15 mouse cellular contexts compared by ENCODE assay signal in the genomic region with DNA sequence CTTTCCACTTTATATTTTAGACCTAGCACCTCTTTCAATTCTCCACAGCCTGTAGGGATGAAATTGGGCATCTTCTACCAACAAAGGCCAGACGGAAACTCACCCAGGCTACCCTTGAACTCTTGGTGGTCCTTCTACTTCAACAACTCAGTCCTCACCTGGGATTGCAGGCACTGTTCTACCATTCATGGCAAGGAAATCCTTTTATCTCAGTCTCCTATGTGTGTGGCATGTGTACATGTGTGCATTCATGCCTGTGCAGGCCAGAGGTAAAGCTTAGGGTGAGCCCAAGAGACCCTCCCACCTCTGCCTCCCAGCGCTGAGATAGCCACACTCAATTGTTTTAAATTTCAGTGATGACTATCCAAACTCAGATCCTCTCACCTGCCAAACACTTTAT. TPM values are rescaled to one million over a fixed set of nuclear protein-coding genes. Genes with fewer than 3 reads are reported as not detected.
DNase-seq lines count a peak whose midpoint lies in the region; ATAC-seq and TF ChIP-seq lines count a peak whose summit lies in the region.
"Had no signal": no experiment of that assay in that cellular context is flagged by ENCODE, and none has a peak within 500 bp of the region (broad histone marks: within the 10 kb centered on the region; RNA-seq: fewer than 3 reads in every experiment).

No protein-coding gene starts in this region.

- no peak for TF ChIP-seq CTCF in forebrain, postnatal 0 days (IDR thresholded peaks at IDR 0.05; ENCODE audit: low read depth)

- H3K4me1 ChIP-seq in hindbrain, embryonic 11.5 days (replicated peaks; ENCODE audit: control insufficient read depth, insufficient read depth, low read length), result peaks cover 11% of the 10 kb centered on the region; the same call in 1 of the 2 replicates
- H3K4me1 ChIP-seq in hindbrain, embryonic 10.5 days (replicated peaks), result peaks cover 44% of the 10 kb centered on the region
- H3K4me1 ChIP-seq in forebrain, postnatal 0 days (ENCODE audit: insufficient read depth), result peaks cover 32% of the 10 kb centered on the region
- H3K4me1 ChIP-seq in midbrain, embryonic 11.5 days (ENCODE audit: control insufficient read depth, insufficient read depth, low read length), result peaks cover 28% of the 10 kb centered on the region
- peaks cover 41% of the 10 kb centered on the region for H3K4me1 ChIP-seq in neural tube, embryonic 14.5 days (ENCODE audit: control insufficient read depth, insufficient read depth, low read length)
- no peaks in the 10 kb centered on the region; the same call in 1 of the 2 replicates for H3K4me1 ChIP-seq in liver, embryonic 11.5 days (replicated peaks; ENCODE audit: control insufficient read depth, insufficient read depth, low read length)

- H3K9me3 ChIP-seq in hindbrain, embryonic 11.5 days (ENCODE audit: control insufficient read depth, low read length), result no peaks in the 10 kb centered on the region
- no peaks in the 10 kb centered on the region for H3K9me3 ChIP-seq in hindbrain, embryonic 10.5 days
- no peaks in the 10 kb centered on the region for H3K9me3 ChIP-seq in forebrain, postnatal 0 days (ENCODE audit: low read length)
- H3K9me3 ChIP-seq in midbrain, embryonic 11.5 days (ENCODE audit: control insufficient read depth, low read length), result no peaks in the 10 kb centered on the region
- H3K9me3 ChIP-seq in neural tube, embryonic 14.5 days (ENCODE audit: control insufficient read depth, low read length), result no peaks in the 10 kb centered on the region
- no peaks in the 10 kb centered on the region for H3K9me3 ChIP-seq in liver, embryonic 11.5 days (ENCODE audit: control insufficient read depth, low read length)
- H3K9me3 ChIP-seq: intestine, embryonic 15.5 days had no signal

- WGBS in hindbrain, embryonic 11.5 days, result 89% methylated on average over 2 of the region's 2 CpGs
- WGBS in hindbrain, embryonic 10.5 days, result 95% methylated on average over 2 of the region's 2 CpGs
- WGBS in forebrain, postnatal 0 days, result 88% methylated on average over 2 of the region's 2 CpGs
- WGBS in midbrain, embryonic 11.5 days, result 93% methylated on average over 2 of the region's 2 CpGs
- 89% methylated on average over 2 of the region's 2 CpGs for WGBS in neural tube, embryonic 14.5 days
- 89% methylated on average over 2 of the region's 2 CpGs for WGBS in liver, embryonic 11.5 days

- no peak for ATAC-seq in hindbrain, embryonic 11.5 days (ENCODE audit: low FRiP score)
- no peak for ATAC-seq in forebrain, postnatal 0 days
- ATAC-seq in midbrain, embryonic 11.5 days (ENCODE audit: low FRiP score), result no peak
- ATAC-seq in neural tube, embryonic 14.5 days (ENCODE audit: low read depth), result no peak
- ATAC-seq in liver, embryonic 11.5 days (replicated peaks; ENCODE audit: low FRiP score), result no peak
- ATAC-seq: intestine, embryonic 15.5 days had no signal

- H3K27ac ChIP-seq in hindbrain, embryonic 11.5 days (ENCODE audit: low read depth, low read length), result no peak overlapping the region
- no peak overlapping the region for H3K27ac ChIP-seq in hindbrain, embryonic 10.5 days
- no peak overlapping the region for H3K27ac ChIP-seq in forebrain, postnatal 0 days (ENCODE audit: low read depth, low read length)
- no peak overlapping the region for H3K27ac ChIP-seq in midbrain, embryonic 11.5 days (ENCODE audit: low read depth, low read length)
- H3K27ac ChIP-seq in neural tube, embryonic 14.5 days (ENCODE audit: low read depth, low read length), result no peak overlapping the region
- no peak overlapping the region for H3K27ac ChIP-seq in liver, embryonic 11.5 days (ENCODE audit: low read depth, low read length)
- H3K27ac ChIP-seq: intestine, embryonic 15.5 days had no signal

- DNase-seq in hindbrain, embryonic 11.5 days (ENCODE audit: low spot score), result no peak
- no peak for DNase-seq in hindbrain, embryonic 10.5 days (ENCODE audit: low spot score)
- DNase-seq in forebrain, postnatal 0 days, result no peak
- DNase-seq in midbrain, embryonic 11.5 days (ENCODE audit: low spot score, missing footprints), result peak; percentile 73
- DNase-seq in thymus, postnatal 25 days, result no peak
- no peak for DNase-seq in left cerebral cortex, postnatal 4 days
- no peak for DNase-seq in liver, embryonic 11.5 days (ENCODE audit: low spot score)
- DNase-seq: adrenal gland, adult 8-10 months; cerebellum, postnatal 36 days; lung, adult 2 months; lung, postnatal 36 days had no signal

- no peaks in the 10 kb centered on the region for H3K36me3 ChIP-seq in hindbrain, embryonic 11.5 days (ENCODE audit: control insufficient read depth, insufficient read depth, low read length)
- H3K36me3 ChIP-seq in hindbrain, embryonic 10.5 days, result peaks cover 44% of the 10 kb centered on the region
- no peaks in the 10 kb centered on the region for H3K36me3 ChIP-seq in forebrain, postnatal 0 days (ENCODE audit: insufficient read depth)
- H3K36me3 ChIP-seq in midbrain, embryonic 11.5 days (ENCODE audit: control insufficient read depth, insufficient read depth, low read length), result no peaks in the 10 kb centered on the region
- H3K36me3 ChIP-seq in neural tube, embryonic 14.5 days (ENCODE audit: control insufficient read depth, insufficient read depth, low read length), result 0 out of 2 replicates have a peak, but pooled peaks cover 3% of the 10 kb centered on the region
- no peaks in the 10 kb centered on the region for H3K36me3 ChIP-seq in liver, embryonic 11.5 days (ENCODE audit: control insufficient read depth, insufficient read depth, low read length)
- H3K36me3 ChIP-seq: intestine, embryonic 15.5 days had no signal

- H3K27me3 ChIP-seq in hindbrain, embryonic 11.5 days (ENCODE audit: control insufficient read depth, insufficient read depth, low read length), result no peaks in the 10 kb centered on the region
- no peaks in the 10 kb centered on the region for H3K27me3 ChIP-seq in hindbrain, embryonic 10.5 days (ENCODE audit: insufficient read depth, poor library complexity, severe bottlenecking)
- H3K27me3 ChIP-seq in forebrain, postnatal 0 days (ENCODE audit: insufficient read depth, low read length), result no peaks in the 10 kb centered on the region
- H3K27me3 ChIP-seq in midbrain, embryonic 11.5 days (ENCODE audit: control insufficient read depth, insufficient read depth, low read length), result no peaks in the 10 kb centered on the region
- no peaks in the 10 kb centered on the region for H3K27me3 ChIP-seq in neural tube, embryonic 14.5 days (ENCODE audit: control insufficient read depth, insufficient read depth, low read length)
- 0 out of 2 replicates have a peak, but pooled peaks cover 3% of the 10 kb centered on the region for H3K27me3 ChIP-seq in liver, embryonic 11.5 days (replicated peaks; ENCODE audit: control insufficient read depth, insufficient read depth, low read length)
- H3K27me3 ChIP-seq: intestine, embryonic 15.5 days had no signal

- intact Hi-C loops in left cerebral cortex, postnatal 4 days (cut with DNase I), result no loop called here

- H3K4me2 ChIP-seq in hindbrain, embryonic 11.5 days (replicated peaks; ENCODE audit: low read depth, low read length), result peak overlapping the region; percentile 38; the same call in 1 of the 2 replicates
- H3K4me2 ChIP-seq in forebrain, postnatal 0 days (ENCODE audit: low read depth), result peak overlapping the region; percentile 62
- H3K4me2 ChIP-seq in midbrain, embryonic 11.5 days, result peak overlapping the region; percentile 67; the same call in 1 of the 2 replicates
- H3K4me2 ChIP-seq in neural tube, embryonic 14.5 days (ENCODE audit: low read depth, low read length), result peak overlapping the region; percentile 70
- no peak overlapping the region for H3K4me2 ChIP-seq in liver, embryonic 11.5 days
- H3K4me2 ChIP-seq: heart, embryonic 11.5 days; intestine, embryonic 15.5 days had no signal

- no peak overlapping the region for H3K4me3 ChIP-seq in hindbrain, embryonic 11.5 days (ENCODE audit: low read depth, low read length)
- no peak overlapping the region for H3K4me3 ChIP-seq in hindbrain, embryonic 10.5 days
- H3K4me3 ChIP-seq in forebrain, postnatal 0 days (ENCODE audit: low read depth, low read length), result no peak overlapping the region
- H3K4me3 ChIP-seq in midbrain, embryonic 11.5 days (ENCODE audit: low read depth, low read length), result no peak overlapping the region
- no peak overlapping the region; the same call in 1 of the 2 replicates for H3K4me3 ChIP-seq in neural tube, embryonic 14.5 days (ENCODE audit: low read depth, low read length)
- no peak overlapping the region for H3K4me3 ChIP-seq in liver, embryonic 11.5 days (ENCODE audit: low read depth, low read length)
- H3K4me3 ChIP-seq: erythroblast, embryonic 14.5 days; intestine, embryonic 15.5 days had no signal

- no peak overlapping the region for H3K9ac ChIP-seq in hindbrain, embryonic 11.5 days (ENCODE audit: low read depth, low read length)
- H3K9ac ChIP-seq in forebrain, postnatal 0 days, result no peak overlapping the region
- no peak overlapping the region for H3K9ac ChIP-seq in midbrain, embryonic 11.5 days (ENCODE audit: low read length)
- no peak overlapping the region for H3K9ac ChIP-seq in neural tube, embryonic 14.5 days (replicated peaks; ENCODE audit: low read depth, low read length)
- H3K9ac ChIP-seq in liver, embryonic 11.5 days (ENCODE audit: low read depth, low read length), result no peak overlapping the region
- H3K9ac ChIP-seq: intestine, embryonic 15.5 days had no signal

RNA-seq across cellular contexts. Expression of gene Gpr19, which starts 12.9 kb away (rescaled TPM):
- polyA plus RNA-seq in hindbrain, embryonic 11.5 days (2014; fragmentation: Nextera tagmentation; extraction: Ambion mirVana), result 27.7 and 29.4 TPM in 2 replicates
- polyA plus RNA-seq in hindbrain, embryonic 10.5 days (2016; fragmentation: Nextera tagmentation; extraction: Ambion mirVana), result 24.7 and 29.9 TPM in 2 replicates
- total RNA-seq in forebrain, postnatal 0 days (2014; rRNA removed), result 33.2 and 34.5 TPM in 2 replicates
- 38.6 and 42.7 TPM in 2 replicates for polyA plus RNA-seq in forebrain, postnatal 0 days (2015; fragmentation: Nextera tagmentation; extraction: Ambion mirVana)
- 35.3 and 36.9 TPM in 2 replicates for polyA plus RNA-seq in midbrain, embryonic 11.5 days (2014; fragmentation: Nextera tagmentation; extraction: Ambion mirVana)
- 35.9 and 37.3 TPM in 2 replicates for polyA plus RNA-seq in neural tube, embryonic 14.5 days (2014; fragmentation: Nextera tagmentation; extraction: Ambion mirVana)
- 10 to 100 TPM; 24.5 to 29.3 TPM for total RNA-seq in left cerebral cortex, postnatal 4 days (2021)
- 6.1 and 9.1 TPM in 2 replicates for polyA plus RNA-seq in liver, embryonic 11.5 days (2014; fragmentation: Nextera tagmentation; extraction: Ambion mirVana)

RNA-seq across cellular contexts. Expression of gene Cdkn1b, which starts 34.7 kb away (rescaled TPM):
- 23.9 and 24.1 TPM in 2 replicates for polyA plus RNA-seq in hindbrain, embryonic 11.5 days (2014; fragmentation: Nextera tagmentation; extraction: Ambion mirVana)
- 17.2 and 17.7 TPM in 2 replicates for polyA plus RNA-seq in hindbrain, embryonic 10.5 days (2016; fragmentation: Nextera tagmentation; extraction: Ambion mirVana)
- 89.0 and 102 TPM in 2 replicates for total RNA-seq in forebrain, postnatal 0 days (2014; rRNA removed)
- polyA plus RNA-seq in forebrain, postnatal 0 days (2015; fragmentation: Nextera tagmentation; extraction: Ambion mirVana), result 36.0 and 44.0 TPM in 2 replicates
- polyA plus RNA-seq in midbrain, embryonic 11.5 days (2014; fragmentation: Nextera tagmentation; extraction: Ambion mirVana), result 27.8 and 28.0 TPM in 2 replicates
- 16.7 and 17.5 TPM in 2 replicates for polyA plus RNA-seq in neural tube, embryonic 14.5 days (2014; fragmentation: Nextera tagmentation; extraction: Ambion mirVana)
- 10 to 100 TPM; 55.5 to 62.2 TPM for total RNA-seq in left cerebral cortex, postnatal 4 days (2021)
- polyA plus RNA-seq in liver, embryonic 11.5 days (2014; fragmentation: Nextera tagmentation; extraction: Ambion mirVana), result 8.9 and 9.4 TPM in 2 replicates

RNA-seq across cellular contexts. Expression of gene Crebl2, which starts 55.6 kb away (rescaled TPM):
- polyA plus RNA-seq in hindbrain, embryonic 11.5 days (2014; fragmentation: Nextera tagmentation; extraction: Ambion mirVana), result 1.3 and 1.4 TPM in 2 replicates
- polyA plus RNA-seq in hindbrain, embryonic 10.5 days (2016; fragmentation: Nextera tagmentation; extraction: Ambion mirVana), result 1.2 and 1.4 TPM in 2 replicates
- 5.2 and 7.9 TPM in 2 replicates for total RNA-seq in forebrain, postnatal 0 days (2014; rRNA removed)
- polyA plus RNA-seq in forebrain, postnatal 0 days (2015; fragmentation: Nextera tagmentation; extraction: Ambion mirVana), result 1.6 and 2.6 TPM in 2 replicates
- polyA plus RNA-seq in midbrain, embryonic 11.5 days (2014; fragmentation: Nextera tagmentation; extraction: Ambion mirVana), result 0.92 and 1.2 TPM in 2 replicates
- 4.3 and 4.8 TPM in 2 replicates for polyA plus RNA-seq in neural tube, embryonic 14.5 days (2014; fragmentation: Nextera tagmentation; extraction: Ambion mirVana)
- 1 to 10 TPM; 6.5 to 8.1 TPM for total RNA-seq in left cerebral cortex, postnatal 4 days (2021)
- polyA plus RNA-seq in liver, embryonic 11.5 days (2014; fragmentation: Nextera tagmentation; extraction: Ambion mirVana), result 1.3 and 1.5 TPM in 2 replicates
